Mouse (Mus musculus) liver, embryonic 11.5 days (tissue): ENCODE measurements around the gene Zfr. TPM values are rescaled to one million over a fixed set of nuclear protein-coding genes. Genes with fewer than 3 reads are reported as not detected.
"Not testable (repeated sequence)": the region's sequence is repeated elsewhere in the genome, so short reads cannot be mapped to it uniquely, and the experiment has no call there.

Experiments used
- ATAC-seq: fragments of 200-750 bp; cut with Nextera tagmentation; replicated peaks from 2 replicates; pipeline ENCODE4 v1.8.0; 2017; ENCODE audit warnings: moderate number of reproducible peaks, mild to moderate bottlenecking, moderate TSS enrichment, moderate library complexity; ENCODE audit not compliant: low FRiP score
- DNase-seq: peaks from one replicate; pipeline ENCODE4 v3.0.0-alpha.2; 2017; ENCODE audit warnings: low spot score
- H3K27ac ChIP-seq: fragments of 300-500 bp; sonication (generic); 2 replicates; pipeline ENCODE4 v1.5.1; 2014; ENCODE audit warnings: mild to moderate bottlenecking, low read depth, low read length, control low read depth
- H3K27me3 ChIP-seq: fragments of 300-500 bp; sonication (generic); replicated peaks from 2 replicates; pipeline ENCODE4 v1.6.1; 2014; ENCODE audit warnings: low read length, mixed read lengths; ENCODE audit not compliant: control insufficient read depth, insufficient read depth
- H3K36me3 ChIP-seq: fragments of 300-500 bp; sonication (generic); 2 replicates; pipeline ENCODE4 v1.6.1; 2014; ENCODE audit warnings: mild to moderate bottlenecking, low read length, moderate library complexity, mixed read lengths; ENCODE audit not compliant: control insufficient read depth, insufficient read depth
- H3K4me1 ChIP-seq: fragments of 300-500 bp; sonication (generic); replicated peaks from 2 replicates; pipeline ENCODE4 v1.6.1; 2014; ENCODE audit warnings: low read length, mixed read lengths; ENCODE audit not compliant: control insufficient read depth, insufficient read depth
- H3K4me2 ChIP-seq: fragments of 300-500 bp; sonication (generic); 2 replicates; pipeline ENCODE4 v1.6.1; 2014; ENCODE audit warnings: mild to moderate bottlenecking, control low read depth, moderate library complexity
- H3K4me3 ChIP-seq: fragments of 300-500 bp; sonication (generic); 2 replicates; pipeline ENCODE4 v1.5.1; 2014; ENCODE audit warnings: low read depth, low read length, control low read depth
- H3K9ac ChIP-seq: fragments of 300-500 bp; sonication (generic); 2 replicates; pipeline ENCODE4 v1.6.1; 2014; ENCODE audit warnings: low read depth, low read length, control low read depth
- H3K9me3 ChIP-seq: fragments of 300-500 bp; sonication (generic); 2 replicates; pipeline ENCODE4 v1.6.1; 2016; ENCODE audit warnings: low read length, inconsistent platforms, mixed read lengths; ENCODE audit not compliant: control insufficient read depth
- WGBS: fragments of 180-500 bp; shearing (Covaris S2); extraction: QIAGEN DNeasy Blood & Tissue Kit; methylation state at CpG from one replicate; pipeline ENCODE4 v1.1.7; 2014; 5-methylcytosine and 5-hydroxymethylcytosine counted together
- polyA plus RNA-seq: library from polyadenylated mRNA; unstranded; fragments of >200 nt; fragmentation: Nextera tagmentation; extraction: Ambion mirVana; gene quantifications from 2 replicates; pipeline ENCODE4 v1.2.1, GENCODE M21; 2014

Zfr gene
- polyA plus RNA-seq, 1 experiment from 2014 or later: 86.0 TPM

DNA sequence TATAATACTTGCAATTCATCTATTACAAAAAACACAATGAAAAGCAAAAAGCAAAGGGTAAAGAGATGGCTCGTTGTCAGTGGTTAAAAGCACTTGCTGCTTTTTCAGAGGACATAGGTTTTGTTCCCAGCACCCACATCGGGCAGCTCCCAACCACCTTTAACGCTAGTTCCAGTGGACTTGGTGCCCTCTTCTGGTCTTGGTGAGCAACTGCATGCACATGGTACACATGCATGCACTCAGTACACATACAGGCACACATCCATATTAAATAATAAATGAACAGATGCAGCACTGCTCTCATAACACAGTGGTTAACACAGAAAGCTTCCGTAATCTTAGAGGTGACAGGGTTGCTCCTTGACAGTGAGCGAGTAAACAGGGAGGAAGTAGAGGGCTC is 20.3 kb upstream of the Zfr start:
- Histone ChIP-seq H3K27ac (no peak overlapping the region), H3K27me3 (no peaks in the 10 kb centered on the region), H3K9ac (no peak overlapping the region), H3K4me2 (no peak overlapping the region), H3K4me1 (no peaks in the 10 kb centered on the region), H3K4me3 (no peak overlapping the region), H3K36me3 (no peaks in the 10 kb centered on the region), H3K9me3 (peaks cover 4% of the 10 kb centered on the region; the same call in 1 of the 2 replicates)
- no peak for ATAC-seq
- no peak for DNase-seq
- WGBS: 87% methylated on average over 5 of the region's 5 CpGs

DNA sequence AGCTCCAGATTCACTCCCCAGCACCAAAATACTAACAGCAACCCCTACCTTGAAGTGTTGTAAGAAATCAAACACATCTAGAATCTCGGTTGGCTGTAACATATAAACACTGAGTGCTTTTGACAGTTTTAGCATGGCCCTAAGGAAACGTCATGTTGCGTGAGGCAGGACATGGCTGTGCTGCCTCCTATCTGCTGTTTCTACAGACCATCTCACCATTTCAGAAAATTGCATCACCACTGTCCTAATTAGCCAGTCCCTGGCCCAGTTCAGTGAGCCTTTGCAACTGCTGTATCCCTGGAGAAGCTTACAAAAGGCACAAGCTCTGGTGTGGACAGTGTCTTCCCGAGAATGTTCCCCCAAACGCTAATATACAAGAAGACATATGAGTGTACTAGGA is 16.7 kb upstream of the Zfr start:
- ATAC-seq (no peak), DNase-seq (no peak)
- Histone ChIP-seq H3K27ac (no peak overlapping the region), H3K36me3 (no peaks in the 10 kb centered on the region), H3K4me3 (no peak overlapping the region), H3K4me2 (no peak overlapping the region), H3K9ac (no peak overlapping the region), H3K4me1 (no peaks in the 10 kb centered on the region), H3K27me3 (no peaks in the 10 kb centered on the region), H3K9me3 (peaks cover 4% of the 10 kb centered on the region; the same call in 1 of the 2 replicates)
- 80% methylated on average over 5 of the region's 5 CpGs for WGBS

DNA sequence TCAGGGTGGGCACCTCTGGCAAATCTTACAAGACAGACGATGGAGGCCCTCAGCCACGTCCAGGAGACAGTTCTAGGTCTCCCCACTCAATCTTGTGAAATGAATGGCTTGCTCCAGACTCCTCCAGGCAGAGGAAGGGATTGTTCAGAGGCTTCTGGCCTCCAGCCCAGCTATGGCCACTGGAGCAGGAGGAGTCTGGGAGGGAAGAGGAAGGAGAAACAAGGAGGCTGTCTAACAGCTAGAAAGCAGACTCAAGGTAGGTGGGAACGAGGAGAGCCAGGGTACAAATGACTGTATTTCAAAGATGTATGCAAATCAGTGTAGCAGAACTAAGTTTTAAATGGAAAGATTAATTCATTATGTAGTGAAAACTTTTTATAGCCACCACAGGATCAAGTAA is 13.9 kb upstream of the Zfr start:
- Histone ChIP-seq H3K27ac (no peak overlapping the region), H3K4me3 (no peak overlapping the region), H3K4me1 (no peaks in the 10 kb centered on the region), H3K9ac (no peak overlapping the region), H3K27me3 (no peaks in the 10 kb centered on the region), H3K36me3 (no peaks in the 10 kb centered on the region), H3K9me3 (no peaks in the 10 kb centered on the region), H3K4me2 (no peak overlapping the region)
- ATAC-seq: no peak
- 66% methylated on average over 3 of the region's 3 CpGs for WGBS
- peak; percentile 20 for DNase-seq

DNA sequence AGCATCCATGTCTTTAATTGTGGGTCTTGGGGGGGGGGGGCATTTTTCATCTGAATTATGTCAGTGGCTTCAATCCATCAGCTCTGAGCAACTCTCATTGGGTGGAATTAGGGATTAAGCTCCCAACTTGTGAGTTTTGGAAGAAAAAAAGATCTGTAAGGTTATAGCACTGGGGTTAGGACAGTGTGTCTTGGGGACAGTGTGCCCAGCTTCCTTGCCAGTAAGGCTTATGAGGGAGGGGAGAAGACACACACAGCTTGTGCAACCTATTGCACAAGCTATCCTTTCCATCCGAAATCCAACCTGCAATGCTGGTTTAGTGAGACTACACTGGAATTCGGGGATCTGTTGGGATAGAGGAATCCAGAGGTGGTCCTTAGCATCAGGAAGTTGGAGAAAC is 12.8 kb upstream of the Zfr start:
- Histone ChIP-seq H3K9me3 (no peaks in the 10 kb centered on the region), H3K4me2 (no peak overlapping the region), H3K9ac (no peak overlapping the region), H3K27me3 (no peaks in the 10 kb centered on the region), H3K27ac (no peak overlapping the region), H3K4me1 (no peaks in the 10 kb centered on the region), H3K36me3 (no peaks in the 10 kb centered on the region), H3K4me3 (no peak overlapping the region)
- WGBS: 72% methylated on average over 2 of the region's 2 CpGs
- DNase-seq: no peak
- ATAC-seq: no peak

DNA sequence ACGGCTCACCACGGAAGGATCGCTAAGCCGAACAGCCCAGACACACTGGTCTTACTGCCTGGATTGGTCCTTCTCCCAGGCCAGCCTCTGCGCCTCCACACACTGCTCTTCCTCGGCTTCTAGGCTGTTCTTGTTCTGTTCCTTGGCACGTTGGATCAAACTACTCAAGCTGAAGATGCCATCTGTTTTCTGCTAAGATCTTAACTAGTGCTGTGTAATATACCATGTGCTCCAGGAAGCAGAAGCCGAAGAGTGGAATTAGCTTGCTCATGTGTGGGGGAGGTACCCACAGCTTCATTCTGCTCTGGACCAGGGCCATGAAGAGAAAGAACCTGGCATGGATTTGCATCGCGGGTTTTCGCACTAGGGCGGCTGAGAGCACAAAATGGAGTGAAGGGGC is 11.2 kb upstream of the Zfr start:
- Histone ChIP-seq H3K27me3 (no peaks in the 10 kb centered on the region), H3K4me1 (no peaks in the 10 kb centered on the region), H3K4me2 (no peak overlapping the region), H3K9ac (no peak overlapping the region), H3K4me3 (no peak overlapping the region), H3K36me3 (no peaks in the 10 kb centered on the region), H3K9me3 (no peaks in the 10 kb centered on the region), H3K27ac (no peak overlapping the region)
- no peak for DNase-seq
- 87% methylated on average over 12 of the region's 12 CpGs for WGBS
- ATAC-seq: no peak

DNA sequence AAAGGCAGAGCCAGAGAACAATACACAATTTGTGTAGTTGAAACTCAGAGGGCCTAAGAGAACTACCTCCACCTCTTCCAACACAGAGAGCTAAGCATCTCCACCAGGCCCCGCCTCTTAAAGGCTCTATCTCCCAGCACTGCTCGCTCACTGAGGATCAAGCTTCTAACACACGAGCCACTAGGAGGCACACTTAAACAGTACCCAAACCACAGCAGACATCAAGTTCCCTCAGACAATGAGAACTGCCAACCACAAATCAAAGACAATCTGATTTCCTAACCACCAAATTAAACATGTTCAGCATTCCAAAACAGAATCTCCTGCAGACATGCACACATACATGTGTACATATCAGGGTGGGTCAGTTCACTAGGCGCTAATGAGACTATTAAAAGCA is 9.4 kb upstream of the Zfr start:
- Histone ChIP-seq H3K4me2 (no peak overlapping the region), H3K4me3 (no peak overlapping the region), H3K9ac (no peak overlapping the region), H3K36me3 (no peaks in the 10 kb centered on the region), H3K4me1 (no peaks in the 10 kb centered on the region), H3K9me3 (no peaks in the 10 kb centered on the region), H3K27me3 (no peaks in the 10 kb centered on the region), H3K27ac (no peak overlapping the region)
- WGBS: 75% methylated on average over 4 of the region's 4 CpGs
- ATAC-seq (no peak), DNase-seq (no peak)

DNA sequence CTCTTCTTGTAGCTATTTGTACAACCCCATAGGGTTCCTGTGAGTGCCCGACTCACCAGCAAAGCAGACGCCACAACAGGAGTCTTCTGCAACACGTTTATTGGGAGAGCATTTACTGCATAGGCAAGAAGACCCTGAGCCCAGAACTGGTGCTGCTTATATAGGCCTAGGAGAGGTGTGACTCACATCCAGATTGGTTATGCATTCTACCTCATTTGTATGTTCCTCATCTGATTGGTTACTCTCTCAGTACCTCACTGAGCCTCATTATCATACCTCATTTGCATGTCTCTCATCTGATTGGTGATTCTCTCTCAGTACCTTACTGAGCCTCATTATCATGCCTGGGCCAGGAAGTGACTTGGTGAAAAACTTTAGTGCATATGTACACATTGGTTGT is 8.7 kb upstream of the Zfr start:
- not testable (repeated sequence) for H3K27me3 ChIP-seq, H3K27ac ChIP-seq, H3K9me3 ChIP-seq, H3K4me2 ChIP-seq, H3K4me1 ChIP-seq, H3K4me3 ChIP-seq, H3K36me3 ChIP-seq, ATAC-seq, DNase-seq, H3K9ac ChIP-seq
- WGBS: 82% methylated on average over 3 of the region's 3 CpGs

DNA sequence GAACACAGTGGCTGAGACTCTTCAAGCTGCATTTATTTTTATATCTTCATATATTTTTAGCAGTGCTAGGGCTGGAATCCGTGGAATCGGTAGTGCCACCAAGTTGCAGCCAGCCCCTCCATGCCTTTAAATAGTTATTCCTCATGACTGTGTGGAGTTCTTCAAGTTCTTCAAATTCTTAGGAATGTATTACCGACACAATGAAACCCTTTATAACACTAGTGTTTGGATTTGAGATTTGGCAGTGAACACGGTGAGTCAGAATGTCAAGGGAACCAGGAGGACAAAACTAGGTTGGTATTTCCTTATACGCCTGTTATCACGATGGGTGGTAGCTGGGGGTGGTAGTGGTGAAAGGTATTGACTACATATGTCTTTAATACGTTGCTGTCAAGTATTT is 6.4 kb upstream of the Zfr start:
- ATAC-seq: no peak
- Histone ChIP-seq H3K4me3 (no peak overlapping the region), H3K4me1 (peaks cover 10% of the 10 kb centered on the region)

DNA sequence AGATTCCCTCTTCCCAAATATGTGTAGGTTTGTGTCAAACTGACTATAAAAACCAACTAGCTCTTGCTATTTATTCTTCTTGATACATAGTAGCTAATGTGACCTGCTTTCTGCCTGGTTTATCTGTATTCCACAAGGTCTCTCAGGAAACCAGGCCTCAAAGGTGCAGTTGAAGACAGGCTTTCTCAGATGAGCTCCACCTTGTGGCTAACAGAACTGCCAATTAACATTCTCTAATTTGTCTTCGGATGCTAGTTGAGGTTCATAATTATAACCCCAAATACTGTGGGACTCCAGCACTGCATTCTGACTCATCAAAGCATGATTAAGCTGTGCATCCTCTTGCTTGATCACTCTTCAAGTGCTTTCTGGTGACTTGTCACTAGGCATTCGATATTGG is 4.2 kb upstream of the Zfr start:
- Histone ChIP-seq H3K27me3 (no peaks in the 10 kb centered on the region), H3K4me1 (peaks cover 17% of the 10 kb centered on the region), H3K36me3 (no peaks in the 10 kb centered on the region), H3K27ac (no peak overlapping the region), H3K9me3 (no peaks in the 10 kb centered on the region), H3K4me3 (no peak overlapping the region), H3K9ac (no peak overlapping the region), H3K4me2 (no peak overlapping the region)
- 63% methylated on average over 2 of the region's 2 CpGs for WGBS
- DNase-seq (no peak), ATAC-seq (no peak)

More for the DNA sequence above, 6.4 kb upstream of the Zfr start:
- 79% methylated on average over 7 of the region's 7 CpGs for WGBS
- no peak for DNase-seq
- Histone ChIP-seq H3K4me2 (no peak overlapping the region), H3K9ac (no peak overlapping the region), H3K27me3 (no peaks in the 10 kb centered on the region), H3K36me3 (no peaks in the 10 kb centered on the region), H3K27ac (no peak overlapping the region), H3K9me3 (no peaks in the 10 kb centered on the region)
